Mouse (Mus musculus): ENCODE data around the gene Celf2. TPM values are rescaled to one million over a fixed set of nuclear protein-coding genes. Genes with fewer than 3 reads are reported as not detected.

Celf2 gene
- polyA plus RNA-seq, 1 experiment from 2014 or later = 92.4 TPM

- no peaks in the 10 kb centered on the region for H3K4me1 ChIP-seq (replicated peaks; ENCODE audit: control insufficient read depth, insufficient read depth, low read length)
- no peak overlapping the region for H3K9ac ChIP-seq (ENCODE audit: low read length)
- WGBS = 63% methylated on average over 3 of the region's 3 CpGs
- no peak for ATAC-seq (ENCODE audit: low read depth)
- H3K27me3 ChIP-seq (ENCODE audit: control insufficient read depth, insufficient read depth, low read depth, low read length) = no peaks in the 10 kb centered on the region
- no peak overlapping the region for H3K4me2 ChIP-seq (ENCODE audit: low read depth, low read length)
- no peaks in the 10 kb centered on the region for H3K36me3 ChIP-seq (ENCODE audit: control insufficient read depth, insufficient read depth, low read length)
- no peak overlapping the region for H3K27ac ChIP-seq (ENCODE audit: low read length)
- H3K9me3 ChIP-seq (ENCODE audit: control insufficient read depth, low read length) = no peaks in the 10 kb centered on the region
- H3K4me3 ChIP-seq (ENCODE audit: low read length) = no peak overlapping the region
Observed at GRCm38 (mm10) chr2:7400530-7400929, 108.8 kb downstream of the Celf2 start.

- Histone ChIP-seq H3K9me3 (ENCODE audit: control insufficient read depth, low read length) (no peaks in the 10 kb centered on the region), H3K4me2 (ENCODE audit: low read depth, low read length) (0 out of 2 replicates have a peak overlapping the region, but pooled peaks have one; percentile 15), H3K4me1 (replicated peaks; ENCODE audit: control insufficient read depth, insufficient read depth, low read length) (no peaks in the 10 kb centered on the region), H3K27ac (ENCODE audit: low read length) (no peak overlapping the region), H3K4me3 (ENCODE audit: low read length) (peak overlapping the region; percentile 9; the same call in 1 of the 2 replicates), H3K9ac (ENCODE audit: low read length) (no peak overlapping the region), H3K27me3 (ENCODE audit: control insufficient read depth, insufficient read depth, low read depth, low read length) (no peaks in the 10 kb centered on the region), H3K36me3 (ENCODE audit: control insufficient read depth, insufficient read depth, low read length) (no peaks in the 10 kb centered on the region)
- no peak for ATAC-seq (ENCODE audit: low read depth)
- 38% methylated on average over 8 of the region's 8 CpGs for WGBS
Observed at GRCm38 (mm10) chr2:7395935-7396334, 113.4 kb downstream of the Celf2 start.

GRCm38 (mm10) chr2:7395473-7395872, 113.9 kb downstream of the Celf2 start:
- no peaks in the 10 kb centered on the region for H3K9me3 ChIP-seq (ENCODE audit: control insufficient read depth, low read length)
- H3K4me1 ChIP-seq (replicated peaks; ENCODE audit: control insufficient read depth, insufficient read depth, low read length) = no peaks in the 10 kb centered on the region
- 67% methylated on average over 7 of the region's 7 CpGs for WGBS
- no peak for ATAC-seq (ENCODE audit: low read depth)
- no peaks in the 10 kb centered on the region for H3K36me3 ChIP-seq (ENCODE audit: control insufficient read depth, insufficient read depth, low read length)
- H3K4me3 ChIP-seq (ENCODE audit: low read length) = no peak overlapping the region
- H3K27ac ChIP-seq (ENCODE audit: low read length) = no peak overlapping the region
- H3K27me3 ChIP-seq (ENCODE audit: control insufficient read depth, insufficient read depth, low read depth, low read length) = no peaks in the 10 kb centered on the region
- 0 out of 2 replicates have a peak overlapping the region, but pooled peaks have one; percentile 15 for H3K4me2 ChIP-seq (ENCODE audit: low read depth, low read length)
- no peak overlapping the region for H3K9ac ChIP-seq (ENCODE audit: low read length)

- Histone ChIP-seq H3K27me3 (ENCODE audit: control insufficient read depth, insufficient read depth, low read depth, low read length) (no peaks in the 10 kb centered on the region), H3K27ac (ENCODE audit: low read length) (no peak overlapping the region), H3K9me3 (ENCODE audit: control insufficient read depth, low read length) (no peaks in the 10 kb centered on the region), H3K36me3 (ENCODE audit: control insufficient read depth, insufficient read depth, low read length) (no peaks in the 10 kb centered on the region), H3K9ac (ENCODE audit: low read length) (no peak overlapping the region), H3K4me3 (ENCODE audit: low read length) (no peak overlapping the region), H3K4me1 (replicated peaks; ENCODE audit: control insufficient read depth, insufficient read depth, low read length) (no peaks in the 10 kb centered on the region), H3K4me2 (ENCODE audit: low read depth, low read length) (no peak overlapping the region)
- ATAC-seq (ENCODE audit: low read depth) = no peak
- 77% methylated on average over 2 of the region's 2 CpGs for WGBS
Observed at GRCm38 (mm10) chr2:7392500-7392899, 116.9 kb downstream of the Celf2 start.

- H3K27me3 ChIP-seq (ENCODE audit: control insufficient read depth, insufficient read depth, low read depth, low read length) = no peaks in the 10 kb centered on the region
- H3K36me3 ChIP-seq (ENCODE audit: control insufficient read depth, insufficient read depth, low read length) = no peaks in the 10 kb centered on the region
- no peak overlapping the region for H3K27ac ChIP-seq (ENCODE audit: low read length)
- H3K9ac ChIP-seq (ENCODE audit: low read length) = no peak overlapping the region
- no peak for ATAC-seq (ENCODE audit: low read depth)
- H3K4me3 ChIP-seq (ENCODE audit: low read length) = no peak overlapping the region
- H3K4me2 ChIP-seq (ENCODE audit: low read depth, low read length) = no peak overlapping the region
- no peaks in the 10 kb centered on the region for H3K4me1 ChIP-seq (replicated peaks; ENCODE audit: control insufficient read depth, insufficient read depth, low read length)
- WGBS = 62% methylated on average over 5 of the region's 5 CpGs
- no peaks in the 10 kb centered on the region for H3K9me3 ChIP-seq (ENCODE audit: control insufficient read depth, low read length)
Observed at GRCm38 (mm10) chr2:7389264-7389663, 120.1 kb downstream of the Celf2 start.

- no peak overlapping the region for H3K9ac ChIP-seq (ENCODE audit: low read length)
- ATAC-seq (ENCODE audit: low read depth) = no peak
- 28% methylated on average over 1 of the region's 1 CpGs for WGBS
Observed at GRCm38 (mm10) chr2:7378736-7379135, 130.6 kb downstream of the Celf2 start.

GRCm38 (mm10) chr2:7377878-7378277, 131.5 kb downstream of the Celf2 start:
- Histone ChIP-seq H3K4me3 (ENCODE audit: low read length) (no peak overlapping the region), H3K4me2 (ENCODE audit: low read depth, low read length) (no peak overlapping the region), H3K36me3 (ENCODE audit: control insufficient read depth, insufficient read depth, low read length) (no peaks in the 10 kb centered on the region), H3K27me3 (ENCODE audit: control insufficient read depth, insufficient read depth, low read depth, low read length) (no peaks in the 10 kb centered on the region), H3K9me3 (ENCODE audit: control insufficient read depth, low read length) (no peaks in the 10 kb centered on the region), H3K9ac (ENCODE audit: low read length) (no peak overlapping the region), H3K4me1 (replicated peaks; ENCODE audit: control insufficient read depth, insufficient read depth, low read length) (no peaks in the 10 kb centered on the region), H3K27ac (ENCODE audit: low read length) (no peak overlapping the region)
- no peak for ATAC-seq (ENCODE audit: low read depth)
- 91% methylated on average over 1 of the region's 1 CpGs for WGBS

More at GRCm38 (mm10) chr2:7378736-7379135, 130.6 kb downstream of the Celf2 start:
- H3K27ac ChIP-seq (ENCODE audit: low read length) = no peak overlapping the region
- no peaks in the 10 kb centered on the region for H3K27me3 ChIP-seq (ENCODE audit: control insufficient read depth, insufficient read depth, low read depth, low read length)
- no peak overlapping the region for H3K4me2 ChIP-seq (ENCODE audit: low read depth, low read length)
- H3K36me3 ChIP-seq (ENCODE audit: control insufficient read depth, insufficient read depth, low read length) = no peaks in the 10 kb centered on the region
- H3K4me3 ChIP-seq (ENCODE audit: low read length) = no peak overlapping the region
- H3K9me3 ChIP-seq (ENCODE audit: control insufficient read depth, low read length) = no peaks in the 10 kb centered on the region
- no peaks in the 10 kb centered on the region for H3K4me1 ChIP-seq (replicated peaks; ENCODE audit: control insufficient read depth, insufficient read depth, low read length)

- ATAC-seq (ENCODE audit: low read depth) = no peak
- Histone ChIP-seq H3K9ac (ENCODE audit: low read length) (no peak overlapping the region), H3K27me3 (ENCODE audit: control insufficient read depth, insufficient read depth, low read depth, low read length) (no peaks in the 10 kb centered on the region), H3K4me2 (ENCODE audit: low read depth, low read length) (no peak overlapping the region), H3K9me3 (ENCODE audit: control insufficient read depth, low read length) (no peaks in the 10 kb centered on the region), H3K27ac (ENCODE audit: low read length) (no peak overlapping the region), H3K4me3 (ENCODE audit: low read length) (no peak overlapping the region), H3K4me1 (replicated peaks; ENCODE audit: control insufficient read depth, insufficient read depth, low read length) (no peaks in the 10 kb centered on the region), H3K36me3 (ENCODE audit: control insufficient read depth, insufficient read depth, low read length) (no peaks in the 10 kb centered on the region)
- WGBS = 81% methylated on average over 4 of the region's 4 CpGs
Observed at GRCm38 (mm10) chr2:7367738-7368137, 141.6 kb downstream of the Celf2 start.

- H3K4me2 ChIP-seq (ENCODE audit: low read depth, low read length) = no peak overlapping the region
- no peak for ATAC-seq (ENCODE audit: low read depth)
- H3K4me1 ChIP-seq (replicated peaks; ENCODE audit: control insufficient read depth, insufficient read depth, low read length) = no peaks in the 10 kb centered on the region
- H3K27me3 ChIP-seq (ENCODE audit: control insufficient read depth, insufficient read depth, low read depth, low read length) = no peaks in the 10 kb centered on the region
- H3K27ac ChIP-seq (ENCODE audit: low read length) = no peak overlapping the region
- H3K4me3 ChIP-seq (ENCODE audit: low read length) = no peak overlapping the region
- no peak overlapping the region for H3K9ac ChIP-seq (ENCODE audit: low read length)
- H3K36me3 ChIP-seq (ENCODE audit: control insufficient read depth, insufficient read depth, low read length) = no peaks in the 10 kb centered on the region
- 73% methylated on average over 5 of the region's 5 CpGs for WGBS
- no peaks in the 10 kb centered on the region for H3K9me3 ChIP-seq (ENCODE audit: control insufficient read depth, low read length)
Observed at GRCm38 (mm10) chr2:7359557-7359956, 149.8 kb downstream of the Celf2 start.

GRCm38 (mm10) chr2:7358816-7359215, 150.5 kb downstream of the Celf2 start:
- WGBS = 77% methylated on average over 3 of the region's 3 CpGs
- no peak overlapping the region for H3K27ac ChIP-seq (ENCODE audit: low read length)
- no peak overlapping the region for H3K4me3 ChIP-seq (ENCODE audit: low read length)
- H3K4me1 ChIP-seq (replicated peaks; ENCODE audit: control insufficient read depth, insufficient read depth, low read length) = no peaks in the 10 kb centered on the region
- H3K4me2 ChIP-seq (ENCODE audit: low read depth, low read length) = no peak overlapping the region
- ATAC-seq (ENCODE audit: low read depth) = no peak
- H3K27me3 ChIP-seq (ENCODE audit: control insufficient read depth, insufficient read depth, low read depth, low read length) = no peaks in the 10 kb centered on the region
- no peak overlapping the region for H3K9ac ChIP-seq (ENCODE audit: low read length)
- no peaks in the 10 kb centered on the region for H3K36me3 ChIP-seq (ENCODE audit: control insufficient read depth, insufficient read depth, low read length)
- H3K9me3 ChIP-seq (ENCODE audit: control insufficient read depth, low read length) = no peaks in the 10 kb centered on the region
